Mouse (Mus musculus) liver, embryonic 11.5 days (tissue): ENCODE measurements around the gene Prss35. TPM values are rescaled to one million over a fixed set of nuclear protein-coding genes. Genes with fewer than 3 reads are reported as not detected.

Experiments
- ATAC-seq: fragments of 200-750 bp; cut with Nextera tagmentation; replicated peaks from 2 replicates; pipeline ENCODE4 v1.8.0; 2017; ENCODE audit warnings: moderate number of reproducible peaks, mild to moderate bottlenecking, moderate TSS enrichment, moderate library complexity; ENCODE audit not compliant: low FRiP score
- DNase-seq: peaks from one replicate; pipeline ENCODE4 v3.0.0-alpha.2; 2017; ENCODE audit warnings: low spot score
- H3K27ac ChIP-seq: fragments of 300-500 bp; sonication (generic); 2 replicates; pipeline ENCODE4 v1.5.1; 2014; ENCODE audit warnings: mild to moderate bottlenecking, low read depth, low read length, control low read depth
- H3K27me3 ChIP-seq: fragments of 300-500 bp; sonication (generic); replicated peaks from 2 replicates; pipeline ENCODE4 v1.6.1; 2014; ENCODE audit warnings: low read length, mixed read lengths; ENCODE audit not compliant: control insufficient read depth, insufficient read depth
- H3K36me3 ChIP-seq: fragments of 300-500 bp; sonication (generic); 2 replicates; pipeline ENCODE4 v1.6.1; 2014; ENCODE audit warnings: mild to moderate bottlenecking, low read length, moderate library complexity, mixed read lengths; ENCODE audit not compliant: control insufficient read depth, insufficient read depth
- H3K4me1 ChIP-seq: fragments of 300-500 bp; sonication (generic); replicated peaks from 2 replicates; pipeline ENCODE4 v1.6.1; 2014; ENCODE audit warnings: low read length, mixed read lengths; ENCODE audit not compliant: control insufficient read depth, insufficient read depth
- H3K4me2 ChIP-seq: fragments of 300-500 bp; sonication (generic); 2 replicates; pipeline ENCODE4 v1.6.1; 2014; ENCODE audit warnings: mild to moderate bottlenecking, control low read depth, moderate library complexity
- H3K4me3 ChIP-seq: fragments of 300-500 bp; sonication (generic); 2 replicates; pipeline ENCODE4 v1.5.1; 2014; ENCODE audit warnings: low read depth, low read length, control low read depth
- H3K9ac ChIP-seq: fragments of 300-500 bp; sonication (generic); 2 replicates; pipeline ENCODE4 v1.6.1; 2014; ENCODE audit warnings: low read depth, low read length, control low read depth
- H3K9me3 ChIP-seq: fragments of 300-500 bp; sonication (generic); 2 replicates; pipeline ENCODE4 v1.6.1; 2016; ENCODE audit warnings: low read length, inconsistent platforms, mixed read lengths; ENCODE audit not compliant: control insufficient read depth
- WGBS: fragments of 180-500 bp; shearing (Covaris S2); extraction: QIAGEN DNeasy Blood & Tissue Kit; methylation state at CpG from one replicate; pipeline ENCODE4 v1.1.7; 2014; 5-methylcytosine and 5-hydroxymethylcytosine counted together
- polyA plus RNA-seq: library from polyadenylated mRNA; unstranded; fragments of >200 nt; fragmentation: Nextera tagmentation; extraction: Ambion mirVana; gene quantifications from 2 replicates; pipeline ENCODE4 v1.2.1, GENCODE M21; 2014

The Prss35 gene
- polyA plus RNA-seq, 1 experiment from 2014 or later, result 3.7 TPM

DNA sequence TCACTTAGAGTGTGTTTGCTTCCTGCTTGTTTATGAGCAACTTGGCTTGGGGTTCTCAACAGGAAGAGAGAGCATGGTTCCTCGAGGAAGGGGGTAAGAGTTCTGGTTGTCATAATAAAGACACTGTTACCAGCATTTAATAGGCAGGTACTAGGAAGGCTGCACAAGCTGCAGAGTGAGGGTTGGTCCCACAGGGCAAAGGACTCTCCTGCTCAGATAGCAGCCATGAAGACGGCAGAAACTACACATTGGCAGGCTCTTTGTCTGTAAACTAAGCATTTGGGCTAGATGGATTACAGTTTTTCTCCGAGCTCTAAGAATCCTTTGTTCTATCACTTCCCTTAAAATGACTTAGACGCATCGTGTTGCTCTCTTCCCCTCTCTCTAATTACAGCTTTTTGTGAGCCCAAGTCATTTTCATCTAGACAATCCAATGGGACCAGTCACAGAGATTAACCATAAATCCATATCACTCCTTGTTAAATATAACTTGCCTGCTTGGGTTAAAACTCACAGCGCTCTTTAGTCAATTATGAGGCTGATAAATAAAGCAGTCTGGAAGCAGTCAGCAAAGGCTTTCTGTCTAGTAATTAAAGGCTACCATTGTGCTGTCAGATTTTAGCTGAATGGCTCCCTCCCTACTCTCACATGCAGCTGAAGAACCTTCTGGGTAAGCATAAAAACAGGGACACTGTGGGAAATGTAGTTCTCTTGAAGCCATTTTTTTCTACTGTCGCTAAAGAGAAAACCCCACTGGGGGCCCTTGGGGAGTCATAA lies 17.7 kb upstream of the Prss35 start:
- 71% methylated on average over 7 of the region's 7 CpGs for WGBS
- no peak for DNase-seq
- no peaks in the 10 kb centered on the region for H3K9me3 ChIP-seq

DNA sequence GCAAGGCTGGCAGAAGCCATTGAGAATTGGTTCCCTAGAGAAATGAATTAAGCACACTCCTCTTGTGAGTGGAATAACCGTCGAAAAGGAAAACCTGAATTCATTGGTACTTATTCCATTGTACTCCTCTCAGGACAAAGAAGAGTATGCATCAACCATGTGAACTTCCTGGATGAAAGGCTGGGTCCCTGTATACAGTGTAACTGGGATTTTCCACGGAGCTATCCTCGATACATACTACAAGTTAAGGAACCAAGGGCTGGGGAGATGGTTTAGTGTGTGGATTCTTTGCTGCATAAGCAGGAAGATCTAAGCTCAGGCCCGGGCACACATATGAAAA lies 17.1 kb upstream of the Prss35 start:
- Histone ChIP-seq H3K9me3 (no peaks in the 10 kb centered on the region), H3K27ac (no peak overlapping the region), H3K9ac (no peak overlapping the region), H3K27me3 (no peaks in the 10 kb centered on the region), H3K4me3 (no peak overlapping the region), H3K36me3 (no peaks in the 10 kb centered on the region), H3K4me1 (no peaks in the 10 kb centered on the region; the same call in 1 of the 2 replicates), H3K4me2 (no peak overlapping the region)
- no peak for ATAC-seq
- WGBS, result 87% methylated on average over 5 of the region's 5 CpGs
- DNase-seq, result no peak

More for the DNA sequence above, 17.7 kb upstream of the Prss35 start:
- H3K27ac ChIP-seq, result no peak overlapping the region
- H3K4me3 ChIP-seq, result no peak overlapping the region
- no peaks in the 10 kb centered on the region for H3K36me3 ChIP-seq
- H3K4me2 ChIP-seq, result no peak overlapping the region
- ATAC-seq, result no peak
- no peak overlapping the region for H3K9ac ChIP-seq
- no peaks in the 10 kb centered on the region; the same call in 1 of the 2 replicates for H3K4me1 ChIP-seq
- no peaks in the 10 kb centered on the region for H3K27me3 ChIP-seq

DNA sequence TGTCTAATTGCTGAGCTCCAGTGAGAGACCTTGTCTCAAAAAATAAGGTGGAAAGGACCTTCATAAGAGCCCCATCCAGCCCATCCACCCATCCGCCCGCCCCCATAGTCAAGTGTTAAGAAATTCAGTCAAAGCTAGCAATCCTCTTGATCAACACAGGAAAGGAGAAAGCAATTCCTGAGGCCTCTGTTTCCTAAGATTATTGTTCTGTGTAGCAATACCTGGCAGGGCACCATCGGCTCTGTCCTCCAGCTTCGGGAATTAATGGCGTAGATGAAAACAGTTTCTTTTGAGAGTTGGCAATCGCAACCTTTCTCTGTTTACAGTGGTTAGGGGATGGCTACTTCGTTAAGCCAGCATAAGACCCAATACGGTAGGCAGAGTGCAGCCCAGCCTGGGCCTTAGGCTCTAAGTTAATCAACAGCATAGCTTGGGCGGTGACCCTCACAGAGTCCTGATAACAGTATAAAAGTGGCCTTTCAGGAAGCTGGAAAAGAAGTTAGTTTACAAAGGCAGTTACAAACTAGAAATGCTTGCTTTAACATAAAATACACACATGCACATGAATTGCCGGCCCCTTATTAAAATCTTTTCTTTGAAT lies 15.1 kb upstream of the Prss35 start:
- H3K9me3 ChIP-seq, result no peaks in the 10 kb centered on the region
- no peaks in the 10 kb centered on the region; the same call in 1 of the 2 replicates for H3K4me1 ChIP-seq
- H3K27ac ChIP-seq, result no peak overlapping the region
- 76% methylated on average over 10 of the region's 10 CpGs for WGBS
- H3K27me3 ChIP-seq, result no peaks in the 10 kb centered on the region
- ATAC-seq (no peak; the same call in 1 of the 2 replicates), DNase-seq (no peak)
- H3K4me2 ChIP-seq, result no peak overlapping the region
- no peak overlapping the region for H3K4me3 ChIP-seq
- H3K9ac ChIP-seq, result no peak overlapping the region
- H3K36me3 ChIP-seq, result no peaks in the 10 kb centered on the region

DNA sequence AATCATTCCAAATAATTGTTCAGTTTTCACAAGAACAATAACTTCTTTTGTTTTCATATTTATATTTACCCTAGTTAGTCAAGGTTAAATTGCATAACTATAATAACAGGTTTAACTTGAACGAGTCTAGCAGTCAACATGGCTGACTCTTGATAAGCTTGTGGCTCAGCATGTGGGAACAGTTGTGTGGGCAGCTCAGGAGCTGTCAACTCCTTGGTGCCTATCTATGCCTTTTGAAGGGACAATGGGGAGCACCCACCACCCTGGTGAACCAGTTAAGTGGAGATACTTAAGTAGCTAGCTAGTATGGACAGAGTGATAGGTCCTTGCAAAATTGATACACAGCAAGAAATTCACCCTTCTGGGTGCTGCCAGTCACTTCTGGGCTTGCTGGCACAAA lies 14.4 kb upstream of the Prss35 start:
- H3K27me3 ChIP-seq, result no peaks in the 10 kb centered on the region
- H3K27ac ChIP-seq, result no peak overlapping the region
- H3K9me3 ChIP-seq, result no peaks in the 10 kb centered on the region
- H3K4me3 ChIP-seq, result no peak overlapping the region
- no peaks in the 10 kb centered on the region for H3K36me3 ChIP-seq
- H3K4me2 ChIP-seq, result no peak overlapping the region
- DNase-seq, result no peak
- 49% methylated on average over 1 of the region's 1 CpGs for WGBS
- no peaks in the 10 kb centered on the region; the same call in 1 of the 2 replicates for H3K4me1 ChIP-seq
- H3K9ac ChIP-seq, result no peak overlapping the region
- no peak for ATAC-seq

DNA sequence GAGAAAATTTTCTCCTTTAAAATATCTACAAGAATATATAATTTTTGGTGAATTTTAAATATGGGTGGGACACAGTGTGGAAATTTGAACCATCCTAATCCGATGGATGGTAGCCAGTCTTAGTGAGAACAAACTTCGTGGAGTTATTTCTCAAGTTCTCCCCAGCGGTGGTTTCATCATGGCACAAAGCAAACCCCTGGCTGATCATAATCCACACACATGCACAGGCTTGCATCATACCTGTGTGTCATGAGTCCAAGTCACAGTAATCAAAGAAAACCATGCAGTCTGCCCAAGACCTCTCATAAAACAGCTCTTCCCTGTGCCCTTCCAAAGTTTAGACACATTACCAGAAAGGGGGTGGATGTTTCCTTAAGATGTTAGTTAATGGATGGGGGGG lies 13.6 kb upstream of the Prss35 start:
- no peak for ATAC-seq
- no peak overlapping the region for H3K4me3 ChIP-seq
- H3K9me3 ChIP-seq, result no peaks in the 10 kb centered on the region
- WGBS, result 90% methylated on average over 3 of the region's 3 CpGs
- H3K36me3 ChIP-seq, result no peaks in the 10 kb centered on the region
- no peak overlapping the region for H3K27ac ChIP-seq
- H3K9ac ChIP-seq, result no peak overlapping the region
- DNase-seq, result no peak
- no peak overlapping the region for H3K4me2 ChIP-seq
- H3K27me3 ChIP-seq, result no peaks in the 10 kb centered on the region
- no peaks in the 10 kb centered on the region; the same call in 1 of the 2 replicates for H3K4me1 ChIP-seq

DNA sequence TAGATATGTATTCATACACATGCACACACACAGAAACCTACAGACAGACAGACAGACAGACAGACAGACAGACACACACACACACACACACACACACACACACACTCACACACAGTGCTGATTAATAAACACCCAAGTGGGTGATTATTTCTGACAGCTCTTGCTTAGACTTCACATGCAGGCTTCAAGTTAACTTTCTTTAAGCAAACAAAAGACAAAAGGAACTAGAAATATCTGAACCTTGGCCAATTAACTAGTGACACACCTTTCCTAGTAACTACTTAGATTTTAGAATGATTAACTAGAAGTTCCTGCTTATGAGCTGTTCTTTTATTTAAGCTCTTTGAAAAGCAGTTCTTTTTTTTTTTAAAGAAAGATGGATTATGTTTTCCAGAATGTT lies 9.1 kb upstream of the Prss35 start:
- ATAC-seq, result no peak
- no peaks in the 10 kb centered on the region for H3K27me3 ChIP-seq
- no peak overlapping the region for H3K4me2 ChIP-seq
- no peak for DNase-seq
- no peak overlapping the region for H3K9ac ChIP-seq
- H3K27ac ChIP-seq, result no peak overlapping the region
- no peaks in the 10 kb centered on the region for H3K9me3 ChIP-seq
- no peaks in the 10 kb centered on the region for H3K4me1 ChIP-seq
- no peak overlapping the region for H3K4me3 ChIP-seq
- H3K36me3 ChIP-seq, result no peaks in the 10 kb centered on the region

DNA sequence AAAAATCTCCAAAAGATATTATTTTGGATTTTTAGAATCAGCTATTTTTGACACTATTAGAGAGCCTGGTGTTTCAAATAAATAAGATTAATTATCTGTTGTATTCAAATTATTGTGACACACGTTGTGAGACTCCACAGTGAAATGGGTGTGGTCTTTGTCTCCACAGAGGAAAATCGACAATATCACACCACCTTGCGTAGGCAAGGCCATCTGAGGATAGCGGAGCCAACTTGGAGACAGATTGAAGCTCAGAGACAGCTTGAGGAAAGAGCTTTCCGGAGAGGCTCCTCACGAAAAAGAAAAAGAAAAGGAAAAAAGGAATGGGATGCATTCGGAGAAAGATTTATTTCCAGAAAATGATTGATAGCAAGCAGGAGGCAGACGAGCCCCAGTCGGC lies 8.7 kb upstream of the Prss35 start:
- Histone ChIP-seq H3K4me3 (no peak overlapping the region), H3K4me1 (no peaks in the 10 kb centered on the region), H3K27ac (no peak overlapping the region), H3K27me3 (no peaks in the 10 kb centered on the region), H3K9ac (no peak overlapping the region), H3K36me3 (no peaks in the 10 kb centered on the region), H3K4me2 (no peak overlapping the region), H3K9me3 (no peaks in the 10 kb centered on the region)
- 61% methylated on average over 9 of the region's 9 CpGs for WGBS
- ATAC-seq (no peak), DNase-seq (no peak)

DNA sequence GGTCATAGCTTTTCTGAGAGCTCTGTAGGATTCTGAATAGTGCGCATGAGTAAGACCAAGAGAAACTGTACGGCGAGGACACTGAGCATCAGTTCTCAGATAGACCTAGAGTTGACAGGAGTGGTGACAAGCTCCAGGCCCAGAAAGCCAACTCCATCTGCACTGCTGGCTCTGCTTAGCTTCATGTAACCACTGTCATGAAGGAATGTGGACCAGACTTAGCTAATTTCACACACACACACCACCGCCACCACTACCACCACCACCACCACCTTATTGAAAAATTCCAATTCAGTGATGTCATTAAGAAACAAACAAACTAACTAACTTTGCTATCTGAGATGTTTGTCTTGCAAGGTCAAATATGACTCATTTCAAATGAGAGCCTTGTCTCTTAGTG lies 6.5 kb upstream of the Prss35 start:
- Histone ChIP-seq H3K27me3 (no peaks in the 10 kb centered on the region), H3K27ac (no peak overlapping the region), H3K4me2 (no peak overlapping the region), H3K4me1 (no peaks in the 10 kb centered on the region), H3K9me3 (no peaks in the 10 kb centered on the region), H3K4me3 (no peak overlapping the region), H3K9ac (no peak overlapping the region), H3K36me3 (no peaks in the 10 kb centered on the region)
- WGBS, result 77% methylated on average over 4 of the region's 4 CpGs
- ATAC-seq, result 0 out of 2 replicates have a peak, but pooled peaks have one; percentile 45
- DNase-seq, result no peak

DNA sequence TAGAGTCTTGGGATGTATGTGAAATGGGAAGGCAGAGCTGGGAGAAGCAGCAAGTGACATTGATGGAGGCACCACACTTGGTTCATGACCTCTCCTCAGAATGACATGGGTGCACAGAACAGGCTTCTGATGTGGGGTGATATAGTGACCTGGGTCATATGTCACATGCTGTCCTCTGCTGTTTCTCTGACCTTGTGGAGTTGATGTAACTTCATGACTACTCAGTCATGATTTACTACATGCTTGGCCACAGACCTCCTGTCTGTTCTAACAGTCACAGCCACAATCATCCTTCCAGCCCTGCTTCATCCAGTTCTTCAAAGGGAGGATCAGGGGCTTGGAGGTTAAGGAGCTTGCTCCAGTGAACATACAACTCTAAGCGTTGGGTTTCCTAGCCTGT lies 5.4 kb upstream of the Prss35 start:
- no peak for DNase-seq
- no peaks in the 10 kb centered on the region for H3K9me3 ChIP-seq

More for the DNA sequence above, 5.4 kb upstream of the Prss35 start:
- H3K4me2 ChIP-seq, result no peak overlapping the region
- H3K9ac ChIP-seq, result no peak overlapping the region
- H3K4me3 ChIP-seq, result no peak overlapping the region
- ATAC-seq, result no peak
- 79% methylated on average over 1 of the region's 1 CpGs for WGBS
- no peak overlapping the region for H3K27ac ChIP-seq
- H3K36me3 ChIP-seq, result no peaks in the 10 kb centered on the region
- no peaks in the 10 kb centered on the region for H3K4me1 ChIP-seq
- no peaks in the 10 kb centered on the region for H3K27me3 ChIP-seq
